Mouse (Mus musculus): ENCODE data around the gene Grip2.
A peak's percentile ranks its signal among the peaks of the same experiment; 100 is the strongest.

Gene Grip2

GRCm38 (mm10) chr6:91827016-91827570, at the start of gene Grip2:
Gene Grip2 (minus strand): TSS chr6:91827250.
- no peak for ATAC-seq (ENCODE audit: insufficient number of reproducible peaks, low FRiP score, low TSS enrichment)

- ATAC-seq (ENCODE audit: insufficient number of reproducible peaks, low FRiP score, low TSS enrichment) = no peak
Measured at GRCm38 (mm10) chr6:91872781-91873180, 45.7 kb upstream of the Grip2 start.

- no peak for ATAC-seq (ENCODE audit: insufficient number of reproducible peaks, low FRiP score, low TSS enrichment)
Measured at GRCm38 (mm10) chr6:91868091-91868490, 41.0 kb upstream of the Grip2 start.

GRCm38 (mm10) chr6:91865601-91866000, 38.6 kb upstream of the Grip2 start:
- ATAC-seq (ENCODE audit: insufficient number of reproducible peaks, low FRiP score, low TSS enrichment) = no peak

GRCm38 (mm10) chr6:91864595-91864994, 37.5 kb upstream of the Grip2 start:
- ATAC-seq (ENCODE audit: insufficient number of reproducible peaks, low FRiP score, low TSS enrichment) = no peak

- no peak for ATAC-seq (ENCODE audit: insufficient number of reproducible peaks, low FRiP score, low TSS enrichment)
Measured at GRCm38 (mm10) chr6:91862848-91863247, 35.8 kb upstream of the Grip2 start.

- ATAC-seq (ENCODE audit: insufficient number of reproducible peaks, low FRiP score, low TSS enrichment) = no peak
Measured at GRCm38 (mm10) chr6:91858339-91858738, 31.3 kb upstream of the Grip2 start.

GRCm38 (mm10) chr6:91852550-91852949, 25.5 kb upstream of the Grip2 start:
- ATAC-seq (ENCODE audit: insufficient number of reproducible peaks, low FRiP score, low TSS enrichment) = peak; percentile 61; the same call in 1 of the 2 replicates

- no peak for ATAC-seq (ENCODE audit: insufficient number of reproducible peaks, low FRiP score, low TSS enrichment)
Measured at GRCm38 (mm10) chr6:91843628-91844153, 16.6 kb upstream of the Grip2 start.

GRCm38 (mm10) chr6:91842897-91843627, 16.0 kb upstream of the Grip2 start:
- no peak; the same call in 1 of the 2 replicates for ATAC-seq (ENCODE audit: insufficient number of reproducible peaks, low FRiP score, low TSS enrichment)

- ATAC-seq (ENCODE audit: insufficient number of reproducible peaks, low FRiP score, low TSS enrichment) = no peak
Measured at GRCm38 (mm10) chr6:91839010-91839871, 12.2 kb upstream of the Grip2 start.

- ATAC-seq (ENCODE audit: insufficient number of reproducible peaks, low FRiP score, low TSS enrichment) = no peak
Measured at GRCm38 (mm10) chr6:91832863-91833440, 5.9 kb upstream of the Grip2 start.

GRCm38 (mm10) chr6:91827926-91828325, 876 bp upstream of the Grip2 start:
- ATAC-seq (ENCODE audit: insufficient number of reproducible peaks, low FRiP score, low TSS enrichment) = no peak

GRCm38 (mm10) chr6:91818271-91818670, 8.8 kb downstream of the Grip2 start:
- no peak for ATAC-seq (ENCODE audit: insufficient number of reproducible peaks, low FRiP score, low TSS enrichment)

- ATAC-seq (ENCODE audit: insufficient number of reproducible peaks, low FRiP score, low TSS enrichment) = no peak
Measured at GRCm38 (mm10) chr6:91815976-91816375, 11.1 kb downstream of the Grip2 start.

GRCm38 (mm10) chr6:91813611-91814010, 13.4 kb downstream of the Grip2 start:
- ATAC-seq (ENCODE audit: insufficient number of reproducible peaks, low FRiP score, low TSS enrichment) = peak; percentile 45; the same call in 1 of the 2 replicates

- no peak for ATAC-seq (ENCODE audit: insufficient number of reproducible peaks, low FRiP score, low TSS enrichment)
Measured at GRCm38 (mm10) chr6:91810007-91810406, 17.0 kb downstream of the Grip2 start.

- no peak for ATAC-seq (ENCODE audit: insufficient number of reproducible peaks, low FRiP score, low TSS enrichment)
Measured at GRCm38 (mm10) chr6:91808022-91808421, 19.0 kb downstream of the Grip2 start.

- ATAC-seq (ENCODE audit: insufficient number of reproducible peaks, low FRiP score, low TSS enrichment) = no peak
Measured at GRCm38 (mm10) chr6:91807169-91807568, 19.9 kb downstream of the Grip2 start.

- peak; percentile 56; the same call in 1 of the 2 replicates for ATAC-seq (ENCODE audit: insufficient number of reproducible peaks, low FRiP score, low TSS enrichment)
Measured at GRCm38 (mm10) chr6:91804177-91804576, 22.9 kb downstream of the Grip2 start.

All from cerebellum, adult (tissue).